Mouse (Mus musculus): Measurements from ENCODE around the gene Fam120a. TPM values are rescaled to one million over a fixed set of nuclear protein-coding genes. Genes with fewer than 3 reads are reported as not detected.

Gene Fam120a
- total RNA-seq, 2 experiments from 2014 or later: 99.0 to 102 TPM

GRCm38 (mm10) chr13:48966851-48967821, 681 bp downstream of the Fam120a start:
- peak; percentile 57 for DNase-seq

- peak; percentile 80 for DNase-seq
Measured at GRCm38 (mm10) chr13:48965559-48966525, 2.0 kb downstream of the Fam120a start.

DNA sequence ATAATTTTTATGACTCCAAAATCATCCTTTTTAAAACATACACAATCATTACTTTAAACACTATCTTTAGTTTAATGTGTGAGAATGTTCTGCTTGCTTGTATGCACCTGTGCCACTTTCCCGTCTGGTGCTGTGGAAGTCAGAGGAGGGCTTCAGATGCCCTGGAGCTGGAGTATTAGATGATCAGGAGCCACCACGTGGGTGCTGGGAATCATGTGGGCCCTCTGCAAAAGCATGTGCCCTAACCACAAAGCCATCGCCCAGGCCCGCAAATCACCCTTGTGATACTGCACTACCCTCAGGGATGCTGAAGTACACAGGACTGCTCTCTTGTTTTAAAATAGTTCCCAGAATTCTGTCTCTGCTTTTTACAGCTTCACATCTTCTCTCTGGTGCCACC, 3.0 kb downstream of the Fam120a start:
- no peak for DNase-seq

- no peak for DNase-seq
Measured at GRCm38 (mm10) chr13:48963111-48963510, 4.7 kb downstream of the Fam120a start.

DNA sequence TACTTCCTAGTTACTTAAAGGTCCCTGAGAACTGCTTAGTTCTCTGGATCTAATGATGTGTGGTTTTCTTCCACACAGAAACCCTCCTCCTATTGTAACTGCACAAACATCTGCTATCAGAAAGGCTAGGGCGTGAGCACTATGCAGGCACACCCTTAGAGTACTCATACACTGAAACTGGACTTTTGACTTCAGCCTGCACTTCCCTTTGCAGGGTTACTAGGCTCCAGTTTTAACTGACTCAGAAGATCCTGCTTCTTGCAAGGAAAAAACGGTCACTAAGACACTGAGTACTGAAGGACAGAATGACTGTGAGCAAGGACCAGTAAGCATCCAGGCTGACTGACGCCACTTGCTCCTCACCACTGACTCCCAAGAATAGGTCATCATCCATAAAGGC, 5.3 kb downstream of the Fam120a start:
- DNase-seq: no peak

DNA sequence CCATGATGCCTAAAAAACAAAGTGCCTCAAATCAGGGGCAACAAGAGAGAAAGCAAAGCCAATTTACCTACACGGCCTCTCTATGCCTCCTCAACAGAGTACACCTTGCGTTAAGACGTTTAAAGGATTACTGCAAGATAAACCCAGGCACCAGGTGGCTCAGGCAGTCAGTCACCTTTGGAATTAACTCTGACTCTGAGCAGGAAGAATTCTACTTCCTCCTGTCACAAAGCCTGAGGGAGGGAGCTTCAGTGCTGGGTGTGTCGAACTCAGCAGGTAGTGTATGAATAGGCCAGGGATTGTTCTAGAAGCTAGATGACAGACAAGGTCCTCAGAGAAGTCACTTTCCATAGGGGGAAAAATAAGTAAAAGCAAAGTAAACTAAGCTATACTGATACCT, 9.2 kb downstream of the Fam120a start:
- DNase-seq: no peak

DNA sequence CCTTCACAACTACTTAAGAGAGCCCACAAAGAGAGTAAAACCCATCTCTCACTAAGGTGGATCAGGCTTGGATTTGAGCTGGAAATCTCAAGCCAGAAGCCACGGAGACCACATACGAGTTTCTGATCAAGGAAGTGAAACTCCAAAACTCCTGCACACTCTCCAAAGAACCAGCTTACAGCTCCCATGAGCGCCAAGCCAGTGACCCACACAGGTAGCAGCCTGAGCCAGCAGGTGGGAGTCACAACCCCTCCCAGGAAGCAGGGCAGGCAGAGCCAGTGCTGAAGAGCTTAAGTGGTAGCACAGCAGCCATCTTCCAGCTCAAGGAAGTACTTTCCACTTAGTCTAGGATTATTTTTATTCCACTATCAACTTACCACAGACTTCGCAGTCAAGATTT, 13.0 kb downstream of the Fam120a start:
- no peak for DNase-seq

DNA sequence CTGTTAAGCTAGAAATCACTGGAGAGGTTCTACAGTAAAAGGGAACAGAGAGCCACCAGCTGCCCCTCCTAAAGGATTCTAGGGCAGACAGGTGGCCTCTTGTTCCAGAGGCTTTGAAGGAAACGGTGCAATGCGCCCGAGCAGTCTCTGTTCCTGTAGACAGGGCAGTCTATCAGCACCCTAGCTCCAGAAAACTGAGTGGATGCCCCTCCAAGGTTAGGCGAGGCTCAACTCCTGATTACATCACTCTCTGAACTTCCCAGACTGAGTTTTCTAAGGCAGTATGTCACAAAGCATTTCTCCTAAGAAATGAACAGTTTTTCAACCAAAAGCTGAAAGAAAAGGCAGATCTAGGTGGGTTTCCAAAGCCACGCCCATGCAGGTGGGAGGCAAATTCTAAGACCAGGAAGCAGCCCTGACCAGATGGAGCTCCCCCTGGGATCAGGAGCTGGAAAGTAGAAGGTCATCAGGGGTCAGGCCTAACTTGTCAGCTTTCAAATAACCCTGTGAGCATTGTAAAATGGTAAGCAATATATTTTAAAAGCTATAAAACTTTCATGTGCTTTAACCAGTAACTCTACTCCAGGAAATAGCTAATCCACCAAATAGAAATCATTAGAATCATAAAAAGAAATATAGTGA, 17.1 kb downstream of the Fam120a start:
- no peak for DNase-seq

DNA sequence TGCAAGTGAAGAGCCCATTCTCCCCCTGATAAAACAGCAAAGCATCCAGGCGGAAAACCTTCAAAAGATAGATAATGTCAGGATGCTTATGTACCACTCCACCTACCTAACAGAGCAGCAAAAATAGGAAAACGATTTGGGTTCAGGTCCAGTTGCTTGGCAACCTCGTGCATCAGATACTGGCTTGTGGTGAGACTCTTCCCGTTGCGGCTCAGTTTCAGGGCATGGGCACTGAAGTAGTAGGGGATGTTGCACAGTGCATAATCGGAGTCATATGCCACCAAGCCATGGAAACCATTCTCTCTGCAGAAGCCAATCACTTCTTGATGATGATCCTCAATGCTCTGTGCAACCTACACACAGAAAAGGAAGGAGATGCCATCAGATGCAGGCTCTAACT, 18.9 kb downstream of the Fam120a start:
- DNase-seq: no peak

GRCm38 (mm10) chr13:48944571-48944970, 23.2 kb downstream of the Fam120a start:
- DNase-seq: no peak

DNA sequence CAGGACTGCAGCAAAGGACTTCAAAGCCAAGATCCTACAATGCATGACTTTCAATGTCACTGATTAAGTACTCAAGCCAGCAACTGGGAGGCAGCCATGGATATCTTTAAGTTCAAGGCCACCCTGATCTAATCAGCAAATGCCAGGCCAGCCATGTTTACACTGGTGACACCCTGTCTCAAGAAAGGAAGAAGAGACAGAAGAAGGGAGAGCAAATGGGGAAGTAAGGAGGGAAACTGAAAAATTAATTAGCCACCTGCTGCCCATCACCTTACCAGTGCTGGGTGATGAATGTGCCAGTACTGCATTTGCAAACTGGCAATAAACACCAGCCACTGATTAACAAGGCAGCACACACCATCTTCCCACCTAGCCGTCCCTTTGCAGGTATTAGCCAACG, 25.3 kb downstream of the Fam120a start:
- no peak for DNase-seq

DNA sequence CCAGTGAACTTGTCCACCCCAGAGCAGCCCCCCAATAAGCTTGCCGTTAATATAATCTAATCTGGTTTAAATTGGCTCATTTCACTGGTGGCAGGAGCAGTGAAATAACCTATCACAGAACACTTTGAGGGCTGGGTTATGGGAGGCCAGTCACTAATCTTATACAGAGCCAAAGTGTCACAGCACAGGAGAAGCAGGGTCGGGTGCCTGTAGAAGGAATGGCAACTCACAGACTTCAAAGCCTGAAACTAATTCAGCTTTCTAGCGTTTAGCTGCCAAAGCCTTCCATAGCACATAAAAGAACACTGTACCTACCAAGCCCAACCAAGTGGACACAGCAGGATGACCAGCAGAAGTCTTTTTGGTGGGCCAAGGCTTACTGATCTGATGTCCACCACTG, 26.0 kb downstream of the Fam120a start:
- no peak for DNase-seq

- DNase-seq: no peak
Measured at GRCm38 (mm10) chr13:48934597-48934996, 33.2 kb downstream of the Fam120a start.

DNA sequence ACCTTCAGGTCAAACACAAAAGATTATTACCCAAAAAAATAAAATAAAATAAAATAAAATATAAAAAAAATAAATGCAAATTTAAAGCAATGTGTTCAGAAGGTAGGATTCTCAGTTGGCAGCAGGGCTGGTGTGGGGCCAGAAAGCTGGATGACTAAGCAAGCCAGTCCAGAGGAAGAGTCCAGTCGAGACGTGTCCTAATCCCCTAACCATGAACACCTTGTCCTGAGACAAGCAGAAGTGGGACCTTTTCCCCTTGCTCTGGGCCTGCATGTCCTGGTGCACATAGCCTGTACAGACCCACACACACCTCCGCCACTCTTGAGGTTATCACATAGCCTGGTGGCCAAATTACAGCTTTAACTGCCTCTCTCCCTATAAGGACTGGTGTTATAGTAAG, 35.1 kb downstream of the Fam120a start:
- DNase-seq: no peak

DNA sequence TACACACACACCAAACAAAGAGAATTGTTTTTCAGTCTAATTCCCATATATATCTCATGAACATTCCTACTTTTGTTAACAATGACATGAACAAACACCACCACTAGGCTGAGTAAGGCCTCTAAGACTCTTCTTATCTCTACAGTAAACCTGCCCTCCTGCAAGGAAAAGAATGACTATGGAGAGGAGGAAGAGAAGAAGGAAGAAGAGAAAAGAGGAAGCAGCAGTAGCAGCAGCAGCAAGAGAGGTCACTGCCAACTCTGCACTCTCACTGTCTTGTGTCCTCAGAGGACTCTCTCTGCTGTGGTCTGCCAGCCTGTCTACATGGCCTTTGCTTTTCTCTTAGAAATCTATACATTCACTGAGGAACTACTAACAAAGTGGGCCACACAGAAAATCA, 36.1 kb downstream of the Fam120a start:
- DNase-seq: no peak

DNA sequence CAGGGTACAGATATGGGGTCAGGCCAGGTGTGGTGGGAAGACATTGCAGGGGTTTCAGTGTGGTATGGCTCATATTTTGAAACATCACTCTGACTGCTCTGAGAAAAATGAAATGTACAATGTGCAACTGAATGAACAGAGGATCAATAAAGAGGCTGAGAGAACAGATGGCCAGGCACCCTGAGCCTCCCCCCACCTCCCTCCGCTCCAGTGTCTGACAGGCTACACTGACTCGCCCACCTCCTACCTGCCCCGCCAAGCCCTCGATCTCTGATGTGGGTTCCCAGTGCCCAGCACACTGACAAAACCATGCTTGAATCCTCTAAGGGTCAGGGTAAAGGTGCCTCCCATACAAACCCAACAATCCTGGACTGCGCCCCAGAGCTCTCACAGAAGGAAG, 36.6 kb downstream of the Fam120a start:
- DNase-seq: no peak

DNA sequence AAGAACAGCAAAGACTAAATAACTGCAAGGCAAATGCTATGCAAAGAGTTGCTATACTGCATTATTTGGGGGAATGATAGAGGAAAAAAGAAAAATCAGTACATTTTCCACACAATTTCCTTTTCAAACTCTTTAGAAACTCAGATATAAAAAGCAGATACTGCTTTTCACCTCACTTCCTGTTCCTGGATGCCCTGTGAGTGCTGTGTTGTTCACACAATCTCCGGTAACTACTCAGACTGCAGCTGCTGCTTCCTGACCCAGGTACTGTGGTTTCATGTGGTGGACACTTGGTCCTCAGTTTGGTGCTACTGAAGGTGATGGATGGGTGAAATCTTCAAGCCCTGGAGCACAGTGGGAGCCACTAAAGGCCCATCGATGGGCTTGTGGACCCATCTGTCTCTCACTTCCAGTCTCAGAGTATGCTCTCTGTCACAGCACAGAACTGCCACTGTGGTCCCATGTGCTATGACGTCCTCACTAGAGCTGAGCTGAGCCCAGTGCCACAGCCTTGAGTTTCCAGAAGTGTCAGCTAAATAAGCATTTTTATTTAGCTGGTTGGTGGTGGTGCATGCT, 38.2 kb downstream of the Fam120a start:
- no peak for DNase-seq

GRCm38 (mm10) chr13:48927609-48928008, 40.2 kb downstream of the Fam120a start:
- no peak for DNase-seq

GRCm38 (mm10) chr13:48922712-48923111, 45.1 kb downstream of the Fam120a start:
- DNase-seq: no peak

GRCm38 (mm10) chr13:48921256-48921655, 46.6 kb downstream of the Fam120a start:
- DNase-seq: no peak

GRCm38 (mm10) chr13:48919756-48920415, 47.9 kb downstream of the Fam120a start:
- no peak for DNase-seq

Data from gastrocnemius, postnatal 25 days (tissue).